Mouse (Mus musculus) left cerebral cortex, adult 8-10 months (tissue): ENCODE data around the gene Adcy3. TPM values are rescaled to one million over a fixed set of nuclear protein-coding genes. Genes with fewer than 3 reads are reported as not detected.

Source experiments
- DNase-seq, 2 experiments: peaks; one replicate each; pipeline ENCODE4 v3.0.0; 2022; ENCODE audit warnings: low spot score in 2 of 2
- total RNA-seq, 4 experiments: library from RNA; stranded (reverse); gene quantifications; 2 replicates each; pipeline ENCODE4 v1.2.4; 2022

Gene Adcy3
- total RNA-seq, 4 experiments from 2014 or later: 49.8 to 53.5 (median 52.1) TPM

- DNase-seq: no peak
Observed at GRCm38 (mm10) chr12:4180507-4180906, 47.6 kb downstream of the Adcy3 start.

- DNase-seq: no peak
Observed at GRCm38 (mm10) chr12:4184648-4185047, 51.7 kb downstream of the Adcy3 start.

GRCm38 (mm10) chr12:4188171-4189059 is 55.5 kb downstream of the Adcy3 start:
- no peak for DNase-seq

- no peak for DNase-seq
Observed at GRCm38 (mm10) chr12:4189060-4189447, 56.2 kb downstream of the Adcy3 start.

- no peak for DNase-seq
Observed at GRCm38 (mm10) chr12:4192514-4192913, 59.6 kb downstream of the Adcy3 start.

GRCm38 (mm10) chr12:4193025-4193740 is 60.3 kb downstream of the Adcy3 start:
- DNase-seq: no peak

GRCm38 (mm10) chr12:4194643-4195042 is 61.7 kb downstream of the Adcy3 start:
- peak in 1 of 2 experiments; percentile 71 for DNase-seq

GRCm38 (mm10) chr12:4198702-4199101 is 65.8 kb downstream of the Adcy3 start:
- peak in 1 of 2 experiments; percentile 1 for DNase-seq

GRCm38 (mm10) chr12:4199271-4199670 is 66.4 kb downstream of the Adcy3 start:
- DNase-seq: peak in 1 of 2 experiments; percentile 11

- peak in 1 of 2 experiments; percentile 85 for DNase-seq
Observed at GRCm38 (mm10) chr12:4201454-4202200, 68.7 kb downstream of the Adcy3 start.

- peak in 1 of 2 experiments; percentile 3 for DNase-seq
Observed at GRCm38 (mm10) chr12:4202206-4202605, 69.3 kb downstream of the Adcy3 start.

GRCm38 (mm10) chr12:4206106-4206505 is 73.2 kb downstream of the Adcy3 start:
- DNase-seq: no peak

- peak in 1 of 2 experiments; percentile 40 for DNase-seq
Observed at GRCm38 (mm10) chr12:4208405-4209133, 75.7 kb downstream of the Adcy3 start.

GRCm38 (mm10) chr12:4209196-4209595 is 76.3 kb downstream of the Adcy3 start:
- DNase-seq: no peak

- no peak for DNase-seq
Observed at GRCm38 (mm10) chr12:4211174-4211573, 78.3 kb downstream of the Adcy3 start.

- no peak for DNase-seq
Observed at GRCm38 (mm10) chr12:4212908-4213307, 80.0 kb downstream of the Adcy3 start.

GRCm38 (mm10) chr12:4230156-4230555 is 97.3 kb downstream of the Adcy3 start:
- no peak for DNase-seq

- no peak for DNase-seq
Observed at GRCm38 (mm10) chr12:4232777-4233176, 99.9 kb downstream of the Adcy3 start.

GRCm38 (mm10) chr12:4233572-4234508 is 100.9 kb downstream of the Adcy3 start, which contains the start of the genes Ptrhd1 and Cenpo:
Gene Ptrhd1 (plus strand): TSS chr12:4234027.
Gene Cenpo (minus strand): TSS chr12:4234294.
- peak; percentile 97 to 98 for DNase-seq

- DNase-seq: no peak
Observed at GRCm38 (mm10) chr12:4237481-4237880, 104.6 kb downstream of the Adcy3 start.
